21 mouse cellular contexts compared by ENCODE assay signal in the genomic region with DNA sequence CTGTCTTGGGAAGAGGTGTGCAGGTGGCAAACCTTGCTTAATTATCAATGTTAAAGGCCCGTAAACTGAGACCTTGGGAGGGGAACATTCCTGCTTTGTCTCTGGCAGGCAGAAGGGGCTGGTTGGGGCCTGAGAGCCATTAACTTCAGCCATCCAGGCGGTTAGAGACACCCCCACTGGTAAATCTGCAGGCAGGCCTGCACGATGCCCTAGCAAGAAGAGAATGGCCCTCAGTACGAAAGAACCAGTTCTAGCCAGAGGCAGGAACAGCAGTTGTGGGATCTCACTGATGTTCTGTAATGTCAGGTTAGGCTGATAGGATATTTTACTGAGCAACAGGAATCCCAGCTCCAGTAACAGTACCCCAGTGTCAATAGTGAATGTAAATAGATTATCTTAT.
DNase-seq lines count a peak whose midpoint lies in the region; ATAC-seq and TF ChIP-seq lines count a peak whose summit lies in the region.
"Had no signal": no experiment of that assay in that cellular context is flagged by ENCODE, and none has a peak within 500 bp of the region (broad histone marks: within the 10 kb centered on the region; RNA-seq: fewer than 3 reads in every experiment).

No protein-coding gene starts in this region.

- H3K4me3 ChIP-seq in lung, embryonic 14.5 days (ENCODE audit: low read depth, low read length) = no peak overlapping the region
- H3K4me3 ChIP-seq in intestine, embryonic 14.5 days (ENCODE audit: low read depth, low read length) = no peak overlapping the region
- H3K4me3 ChIP-seq in stomach, postnatal 0 days (ENCODE audit: low read depth, low read length) = no peak overlapping the region
- no peak overlapping the region for H3K4me3 ChIP-seq in liver, embryonic 11.5 days (ENCODE audit: low read depth, low read length)
- H3K4me3 ChIP-seq: forebrain, embryonic 12.5 days; heart, embryonic 13.5 days; layer of hippocampus, adult 2 months; midbrain, embryonic 13.5 days; neural tube, embryonic 13.5 days had no signal

- no peak overlapping the region for H3K9ac ChIP-seq in lung, embryonic 14.5 days
- no peak overlapping the region for H3K9ac ChIP-seq in intestine, embryonic 14.5 days (ENCODE audit: low read length)
- no peak overlapping the region for H3K9ac ChIP-seq in stomach, postnatal 0 days (ENCODE audit: low read length)
- no peak overlapping the region for H3K9ac ChIP-seq in liver, embryonic 11.5 days (ENCODE audit: low read depth, low read length)
- H3K9ac ChIP-seq: forebrain, embryonic 12.5 days; heart, embryonic 13.5 days; hindbrain, embryonic 14.5 days; midbrain, embryonic 13.5 days; neural tube, embryonic 13.5 days had no signal

- WGBS in lung, embryonic 14.5 days = 62% methylated on average over 4 of the region's 4 CpGs
- WGBS in intestine, embryonic 14.5 days = 54% methylated on average over 4 of the region's 4 CpGs
- 48% methylated on average over 4 of the region's 4 CpGs for WGBS in stomach, postnatal 0 days
- WGBS in liver, embryonic 11.5 days = 79% methylated on average over 4 of the region's 4 CpGs

- peak overlapping the region; percentile 87 for H3K27ac ChIP-seq in lung, embryonic 14.5 days (ENCODE audit: low read depth)
- peak overlapping the region; percentile 85 for H3K27ac ChIP-seq in intestine, embryonic 14.5 days (ENCODE audit: low read depth)
- peak overlapping the region; percentile 82 for H3K27ac ChIP-seq in stomach, postnatal 0 days (replicated peaks)
- no peak overlapping the region for H3K27ac ChIP-seq in liver, embryonic 11.5 days (ENCODE audit: low read depth, low read length)
- H3K27ac ChIP-seq: forebrain, embryonic 12.5 days; heart, embryonic 13.5 days; hindbrain, embryonic 14.5 days; layer of hippocampus, adult 2 months; midbrain, embryonic 13.5 days; neural tube, embryonic 13.5 days had no signal

- H3K27me3 ChIP-seq in lung, embryonic 14.5 days (ENCODE audit: insufficient read depth, low read length) = no peaks in the 10 kb centered on the region
- no peaks in the 10 kb centered on the region for H3K27me3 ChIP-seq in intestine, embryonic 14.5 days (replicated peaks; ENCODE audit: control insufficient read depth, insufficient read depth, low read length)
- no peaks in the 10 kb centered on the region for H3K27me3 ChIP-seq in stomach, postnatal 0 days (ENCODE audit: control insufficient read depth, insufficient read depth, low read length)
- H3K27me3 ChIP-seq in liver, embryonic 11.5 days (replicated peaks; ENCODE audit: control insufficient read depth, insufficient read depth, low read length) = no peaks in the 10 kb centered on the region
- H3K27me3 ChIP-seq: forebrain, embryonic 12.5 days; heart, embryonic 13.5 days; midbrain, embryonic 13.5 days; neural tube, embryonic 13.5 days had no signal

- no peak for TF ChIP-seq CTCF in lung, embryonic 14.5 days (IDR thresholded peaks at IDR 0.05; ENCODE audit: low read depth)
- no peak for TF ChIP-seq CTCF in stomach, postnatal 0 days (IDR thresholded peaks at IDR 0.05; ENCODE audit: low read depth)

- TF ChIP-seq EP300 in stomach, postnatal 0 days (optimal IDR thresholded peaks at IDR 0.05) = no peak

- H3K9me3 ChIP-seq in lung, embryonic 14.5 days (ENCODE audit: low read depth, low read length) = no peaks in the 10 kb centered on the region
- H3K9me3 ChIP-seq in intestine, embryonic 14.5 days (ENCODE audit: control insufficient read depth, low read length) = no peaks in the 10 kb centered on the region
- no peaks in the 10 kb centered on the region for H3K9me3 ChIP-seq in stomach, postnatal 0 days (ENCODE audit: control insufficient read depth, low read length)
- H3K9me3 ChIP-seq in liver, embryonic 11.5 days (ENCODE audit: control insufficient read depth, low read length) = no peaks in the 10 kb centered on the region
- H3K9me3 ChIP-seq: forebrain, embryonic 12.5 days; heart, embryonic 13.5 days; midbrain, embryonic 13.5 days; neural tube, embryonic 13.5 days had no signal

- no peak overlapping the region for H3K4me2 ChIP-seq in lung, embryonic 14.5 days
- no peak overlapping the region for H3K4me2 ChIP-seq in intestine, embryonic 14.5 days (ENCODE audit: low read length)
- H3K4me2 ChIP-seq in stomach, postnatal 0 days (replicated peaks; ENCODE audit: low read depth) = no peak overlapping the region
- no peak overlapping the region for H3K4me2 ChIP-seq in liver, embryonic 11.5 days
- H3K4me2 ChIP-seq: forebrain, embryonic 12.5 days; heart, embryonic 13.5 days; hindbrain, embryonic 14.5 days; midbrain, embryonic 13.5 days; neural tube, embryonic 13.5 days had no signal

- no peaks in the 10 kb centered on the region for H3K4me1 ChIP-seq in lung, embryonic 14.5 days (ENCODE audit: insufficient read depth)
- H3K4me1 ChIP-seq in intestine, embryonic 14.5 days (replicated peaks; ENCODE audit: control insufficient read depth, insufficient read depth, low read length) = no peaks in the 10 kb centered on the region
- no peaks in the 10 kb centered on the region for H3K4me1 ChIP-seq in stomach, postnatal 0 days (replicated peaks; ENCODE audit: control insufficient read depth, insufficient read depth)
- H3K4me1 ChIP-seq in liver, embryonic 11.5 days (replicated peaks; ENCODE audit: control insufficient read depth, insufficient read depth, low read length) = no peaks in the 10 kb centered on the region
- H3K4me1 ChIP-seq: forebrain, embryonic 12.5 days; midbrain, embryonic 13.5 days; neural tube, embryonic 13.5 days had no signal

- DNase-seq in lung, embryonic 14.5 days = no peak
- no peak for DNase-seq in lung, postnatal 14 days
- no peak for DNase-seq in intestine, embryonic 14.5 days (ENCODE audit: low spot score)
- DNase-seq in kidney, postnatal 14 days = peak; percentile 21
- no peak for DNase-seq in stomach, postnatal 0 days (ENCODE audit: low spot score)
- DNase-seq in liver, embryonic 11.5 days (ENCODE audit: low spot score) = no peak
- no peak for DNase-seq in testis, postnatal 10 days (ENCODE audit: low spot score)
- DNase-seq: adrenal gland, postnatal 25 days; cerebellum, adult 11 months; cerebellum, postnatal 10 days; gastrocnemius, postnatal 10 days; heart, adult 11 months; heart, postnatal 36 days; right cerebral cortex, adult 18-20 months; thymus, postnatal 14 days had no signal

- peak; percentile 44; the same call in 1 of the 2 replicates for ATAC-seq in lung, embryonic 14.5 days (ENCODE audit: insufficient read depth)
- peak; percentile 53 for ATAC-seq in intestine, embryonic 14.5 days (replicated peaks; ENCODE audit: low FRiP score, low TSS enrichment, low read depth)
- ATAC-seq in stomach, postnatal 0 days (ENCODE audit: low FRiP score, low TSS enrichment) = peak; percentile 47
- ATAC-seq in liver, embryonic 11.5 days (replicated peaks; ENCODE audit: low FRiP score) = no peak
- ATAC-seq: midbrain, embryonic 13.5 days had no signal

- no peaks in the 10 kb centered on the region for H3K36me3 ChIP-seq in lung, embryonic 14.5 days (ENCODE audit: insufficient read depth)
- H3K36me3 ChIP-seq in intestine, embryonic 14.5 days (ENCODE audit: control insufficient read depth, insufficient read depth, low read length) = no peaks in the 10 kb centered on the region
- no peaks in the 10 kb centered on the region for H3K36me3 ChIP-seq in stomach, postnatal 0 days (ENCODE audit: control insufficient read depth, insufficient read depth, low read length)
- H3K36me3 ChIP-seq in liver, embryonic 11.5 days (ENCODE audit: control insufficient read depth, insufficient read depth, low read length) = no peaks in the 10 kb centered on the region
- H3K36me3 ChIP-seq: forebrain, embryonic 12.5 days; heart, embryonic 13.5 days; midbrain, embryonic 13.5 days; neural tube, embryonic 13.5 days had no signal
